Mouse (Mus musculus): Measurements from ENCODE around the gene Chrm5.

Chrm5 gene

DNA sequence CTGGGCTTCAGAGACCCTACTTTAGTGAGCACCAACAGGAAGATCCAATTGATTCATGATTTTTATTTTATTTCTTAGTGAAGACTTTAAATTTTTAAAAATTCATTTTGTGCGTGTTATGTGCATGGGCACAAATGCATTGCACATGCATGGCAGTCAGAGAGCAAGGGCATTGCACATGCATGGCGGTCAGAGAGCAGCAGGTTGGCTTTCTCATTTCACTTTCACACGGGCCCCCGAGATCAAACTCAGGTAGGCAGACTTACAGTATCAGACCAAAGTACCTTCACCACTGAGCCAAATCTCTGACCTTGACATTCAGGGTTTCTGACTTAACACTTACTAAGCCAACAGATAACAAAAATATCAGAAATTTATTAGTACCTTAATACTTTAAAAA, 50.9 kb downstream of the Chrm5 start:
- no peak for DNase-seq (ENCODE audit: extremely low spot score, low spot score)
